ENCODE assay signal across 8 mouse cellular contexts in the genomic region with DNA sequence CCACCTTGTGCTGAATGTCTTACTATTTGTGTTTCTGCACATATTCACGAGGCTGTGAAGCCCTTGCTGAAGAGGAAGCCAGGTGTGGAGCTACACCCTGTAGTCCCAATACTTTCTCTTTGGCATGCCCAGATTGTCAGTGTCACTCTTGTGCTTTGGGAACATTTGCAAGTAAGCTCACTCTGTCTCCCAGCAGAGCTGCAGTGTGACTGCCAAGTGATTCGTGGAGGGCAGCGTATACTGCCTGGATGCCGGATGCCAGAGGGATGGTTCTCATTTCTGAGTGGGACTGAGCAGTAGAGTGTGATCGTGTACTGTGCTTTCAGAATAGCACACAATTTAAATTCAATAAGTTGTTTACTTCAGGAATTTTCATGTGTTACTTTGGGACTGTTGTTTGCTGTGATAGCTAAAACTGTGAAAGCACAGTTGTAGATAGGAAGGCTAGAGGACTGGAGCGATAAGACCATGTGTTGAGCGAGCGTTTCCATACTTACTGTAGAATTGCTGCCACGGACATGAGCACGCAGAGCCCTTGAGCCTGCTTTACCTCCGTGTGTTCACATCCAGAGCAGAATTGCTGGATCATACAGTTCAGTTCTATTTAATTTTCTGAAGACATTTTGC.
DNase-seq lines count a peak whose midpoint lies in the region; TF ChIP-seq lines count a peak whose summit lies in the region.

No protein-coding gene starts in this region.

- intact Hi-C loops in gastrocnemius, adult 2 months (cut with DNase I): loop anchor here (5.0 kb wide), 2 partner anchors 40 to 135 kb away; a partner anchor contains a TSS
- intact Hi-C loops in gastrocnemius, postnatal 36 days (cut with DNase I): loop anchor here (5.0 kb wide), 2 partner anchors 40 to 120 kb away; no protein-coding TSS in a partner anchor

- H3K27ac ChIP-seq in gastrocnemius, adult 2 months: peak overlapping the region; percentile 100
- peak overlapping the region; percentile 64 for H3K27ac ChIP-seq in heart, embryonic 10.5 days

- H3K9me3 ChIP-seq in heart, embryonic 10.5 days: no peaks in the 10 kb centered on the region

- peak; percentile 66 for DNase-seq in gastrocnemius, adult 2 months
- DNase-seq in gastrocnemius, postnatal 36 days: no peak
- peak; percentile 32 for DNase-seq in ZHBTc4 (ENCODE audit: low read depth, low spot score)
- no peak for DNase-seq in heart, embryonic 10.5 days (ENCODE audit: low spot score)
- peak; percentile 50 to 58 for DNase-seq in layer of hippocampus, postnatal 36 days
- peak; percentile 16 to 44 for DNase-seq in right cerebral cortex, adult 2 months (ENCODE audit: low spot score in 2 of 2)
- DNase-seq in adrenal gland, adult 18-20 months (ENCODE audit: low spot score in 2 of 2): no peak
- DNase-seq in kidney, postnatal 4 days: no peak

- H3K4me3 ChIP-seq in gastrocnemius, adult 2 months: peak overlapping the region; percentile 55
- H3K4me3 ChIP-seq in heart, embryonic 10.5 days: peak overlapping the region; percentile 38

- TF ChIP-seq CTCF in gastrocnemius, adult 2 months (IDR thresholded peaks at IDR 0.05): no peak

- H3K36me3 ChIP-seq in heart, embryonic 10.5 days: peaks cover 15% of the 10 kb centered on the region

- WGBS in heart, embryonic 10.5 days: 26% methylated on average over 11 of the region's 11 CpGs

- H3K4me1 ChIP-seq in heart, embryonic 10.5 days: peaks cover 35% of the 10 kb centered on the region

- H3K27me3 ChIP-seq in heart, embryonic 10.5 days (ENCODE audit: insufficient read depth, poor library complexity, severe bottlenecking): no peaks in the 10 kb centered on the region

Comparison
In these comparisons a context has a peak if more than half of its experiments do, and no peak if none do; other contexts are left out.
1. DNase-seq: peak in gastrocnemius, adult 2 months (single experiment), ZHBTc4 (single experiment), layer of hippocampus, postnatal 36 days (2 of 2) and right cerebral cortex, adult 2 months (2 of 2); none in gastrocnemius, postnatal 36 days (0 of 2), heart, embryonic 10.5 days (single experiment), adrenal gland, adult 18-20 months (0 of 2) and kidney, postnatal 4 days (0 of 2).